Mouse (Mus musculus) MEL-GATA-1-ER (cell line): ENCODE measurements around the gene Atp9a.

ENCODE experiments used
- DNase-seq: peaks from one replicate; pipeline ENCODE4 v3.0.0-alpha.2; 2012; ENCODE audit warnings: low read depth; ENCODE audit errors: extremely low read depth

Gene Atp9a

GRCm38 (mm10) chr2:168644855-168645254 lies 97.4 kb downstream of the Atp9a start:
- DNase-seq: no peak

- DNase-seq: no peak
These were observed 98.6 kb downstream of the Atp9a start for GRCm38 (mm10) chr2:168643524-168644177.

- no peak for DNase-seq
These were observed 100.0 kb downstream of the Atp9a start for GRCm38 (mm10) chr2:168642187-168642586.

GRCm38 (mm10) chr2:168640460-168640859 lies 101.7 kb downstream of the Atp9a start:
- no peak for DNase-seq

GRCm38 (mm10) chr2:168634881-168635280 lies 107.3 kb downstream of the Atp9a start:
- no peak for DNase-seq

GRCm38 (mm10) chr2:168633301-168633816 lies 108.8 kb downstream of the Atp9a start:
- no peak for DNase-seq

GRCm38 (mm10) chr2:168632543-168632942 lies 109.7 kb downstream of the Atp9a start:
- DNase-seq: no peak

- DNase-seq: no peak
These were observed 113.4 kb downstream of the Atp9a start for GRCm38 (mm10) chr2:168628787-168629186.

- DNase-seq: no peak
These were observed 114.1 kb downstream of the Atp9a start for GRCm38 (mm10) chr2:168627829-168628770.

- DNase-seq: no peak
These were observed 115.8 kb downstream of the Atp9a start for GRCm38 (mm10) chr2:168626385-168626784.

GRCm38 (mm10) chr2:168625091-168625490 lies 117.1 kb downstream of the Atp9a start:
- no peak for DNase-seq

GRCm38 (mm10) chr2:168621111-168621802 lies 121.0 kb downstream of the Atp9a start:
- no peak for DNase-seq

- DNase-seq: no peak
These were observed 123.9 kb downstream of the Atp9a start for GRCm38 (mm10) chr2:168618205-168618717.

GRCm38 (mm10) chr2:168615160-168615559 lies 127.0 kb downstream of the Atp9a start:
- no peak for DNase-seq

- DNase-seq: no peak
These were observed 127.9 kb downstream of the Atp9a start for GRCm38 (mm10) chr2:168614170-168614872.

- DNase-seq: no peak
These were observed 128.9 kb downstream of the Atp9a start for GRCm38 (mm10) chr2:168613092-168613880.

GRCm38 (mm10) chr2:168610941-168611340 lies 131.3 kb downstream of the Atp9a start:
- DNase-seq: no peak

- no peak for DNase-seq
These were observed 132.5 kb downstream of the Atp9a start for GRCm38 (mm10) chr2:168609653-168610248.

GRCm38 (mm10) chr2:168608125-168608564 lies 134.1 kb downstream of the Atp9a start:
- no peak for DNase-seq
